Mouse (Mus musculus) heart, embryonic 15.5 days (tissue): ENCODE results near the gene Phldb3. TPM values are rescaled to one million over a fixed set of nuclear protein-coding genes. Genes with fewer than 3 reads are reported as not detected.
A peak's percentile ranks its signal among the peaks of the same experiment; 100 is the strongest.
"Not testable (repeated sequence)": the region's sequence is repeated elsewhere in the genome, so short reads cannot be mapped to it uniquely, and the experiment has no call there.

Source experiments
- ATAC-seq: fragments of 200-750 bp; cut with Nextera tagmentation; replicated peaks from 2 replicates; pipeline ENCODE4 v1.8.0; 2017; ENCODE audit warnings: low read depth, moderate TSS enrichment; ENCODE audit not compliant: insufficient number of reproducible peaks, insufficient read depth, low FRiP score
- H3K27ac ChIP-seq: fragments of 300-500 bp; sonication (generic); 2 replicates; pipeline ENCODE4 v1.5.1; 2015; ENCODE audit warnings: mild to moderate bottlenecking, inconsistent platforms
- H3K27me3 ChIP-seq: fragments of 300-500 bp; sonication (generic); 2 replicates; pipeline ENCODE4 v1.6.1; 2015; ENCODE audit warnings: inconsistent platforms
- H3K36me3 ChIP-seq: fragments of 300-500 bp; sonication (generic); 2 replicates; pipeline ENCODE4 v1.6.1; 2015; ENCODE audit warnings: mild to moderate bottlenecking, inconsistent platforms
- H3K4me1 ChIP-seq: fragments of 300-500 bp; sonication (generic); replicated peaks from 2 replicates; pipeline ENCODE4 v1.6.1; 2015; ENCODE audit warnings: inconsistent platforms
- H3K4me2 ChIP-seq: fragments of 300-500 bp; sonication (generic); 2 replicates; pipeline ENCODE4 v1.6.1; 2015; ENCODE audit warnings: inconsistent platforms, mild to moderate bottlenecking, moderate library complexity
- H3K4me3 ChIP-seq: fragments of 300-500 bp; sonication (generic); 2 replicates; pipeline ENCODE4 v1.5.1; 2015; ENCODE audit warnings: mild to moderate bottlenecking, inconsistent platforms
- H3K9ac ChIP-seq: fragments of 300-500 bp; sonication (generic); 2 replicates; pipeline ENCODE4 v1.6.1; 2015; ENCODE audit warnings: mild to moderate bottlenecking, inconsistent platforms
- H3K9me3 ChIP-seq: fragments of 300-500 bp; sonication (generic); replicated peaks from 2 replicates; pipeline ENCODE4 v1.6.1; 2016; ENCODE audit warnings: inconsistent platforms
- WGBS: fragments of 180-500 bp; shearing (Covaris S2); methylation state at CpG from one replicate; pipeline ENCODE4 v1.1.7; 2015; ENCODE audit warnings: mixed read lengths; 5-methylcytosine and 5-hydroxymethylcytosine counted together
- polyA plus RNA-seq: library from polyadenylated mRNA; unstranded; fragments of >200 nt; fragmentation: Nextera tagmentation; extraction: Ambion mirVana; gene quantifications from 2 replicates; pipeline ENCODE4 v1.2.1, GENCODE M21; 2015

The Phldb3 gene
- polyA plus RNA-seq, 1 experiment from 2014 or later = 0.06 TPM

DNA sequence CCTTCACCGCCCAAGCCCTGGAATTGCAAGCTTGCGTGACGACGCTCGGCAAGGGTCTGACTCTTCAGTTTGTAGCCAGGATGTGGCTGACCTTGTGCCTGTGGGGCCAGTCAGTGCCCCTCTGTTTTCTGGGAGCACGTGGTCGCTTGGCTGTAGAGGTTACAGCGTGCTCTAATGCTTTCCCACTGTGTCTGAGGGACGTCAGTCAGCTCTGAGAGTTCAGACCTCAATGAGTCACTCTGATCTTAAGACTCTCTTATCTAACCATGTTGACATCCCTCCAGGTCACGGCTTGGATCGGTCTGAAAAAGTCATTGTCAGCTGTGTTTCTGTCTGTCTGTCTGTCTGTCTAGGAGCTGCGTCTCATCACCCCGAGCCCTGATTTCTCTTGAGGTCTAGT is 4.3 kb downstream of the Phldb3 start:
- WGBS = 56% methylated on average over 13 of the region's 13 CpGs
- no peak overlapping the region for H3K4me2 ChIP-seq
- H3K4me3 ChIP-seq = no peak overlapping the region
- H3K27ac ChIP-seq = no peak overlapping the region
- H3K4me1 ChIP-seq = peaks cover 23% of the 10 kb centered on the region
- H3K27me3 ChIP-seq = peaks cover 45% of the 10 kb centered on the region
- H3K36me3 ChIP-seq = no peaks in the 10 kb centered on the region
- ATAC-seq = no peak
- no peaks in the 10 kb centered on the region for H3K9me3 ChIP-seq
- H3K9ac ChIP-seq = no peak overlapping the region

GRCm38 (mm10) chr7:24617763-24618162 is 7.2 kb downstream of the Phldb3 start:
- peaks cover 1% of the 10 kb centered on the region; the same call in 1 of the 2 replicates for H3K4me1 ChIP-seq
- no peak overlapping the region for H3K4me2 ChIP-seq
- no peak overlapping the region for H3K27ac ChIP-seq
- no peak overlapping the region for H3K4me3 ChIP-seq
- peaks cover 17% of the 10 kb centered on the region for H3K27me3 ChIP-seq
- no peak overlapping the region for H3K9ac ChIP-seq
- ATAC-seq = no peak
- H3K9me3 ChIP-seq = no peaks in the 10 kb centered on the region
- no peaks in the 10 kb centered on the region for H3K36me3 ChIP-seq
- 71% methylated on average over 8 of the region's 8 CpGs for WGBS

DNA sequence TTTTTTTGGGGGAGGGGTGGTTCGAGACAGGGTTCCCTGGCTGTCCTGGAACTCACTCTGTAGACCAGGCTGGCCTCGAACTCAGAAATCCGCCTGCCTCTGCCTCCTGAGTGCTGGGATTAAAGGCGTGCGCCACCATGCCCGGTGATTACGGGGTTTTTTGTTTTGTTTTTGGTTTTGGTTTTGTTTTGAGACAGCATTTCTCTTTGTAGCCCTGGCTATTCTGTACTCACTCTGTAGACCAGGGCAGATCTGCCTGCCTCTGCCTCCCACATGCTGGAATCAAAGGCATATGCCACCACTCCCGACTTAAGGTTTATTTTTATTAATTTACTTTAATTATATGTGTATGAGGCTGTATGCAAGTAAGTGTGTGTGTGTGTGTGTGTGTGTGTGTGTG is 7.8 kb downstream of the Phldb3 start:
- not testable (repeated sequence) for H3K4me1 ChIP-seq, H3K9me3 ChIP-seq, H3K27ac ChIP-seq, H3K9ac ChIP-seq, ATAC-seq, H3K36me3 ChIP-seq, H3K4me2 ChIP-seq, H3K4me3 ChIP-seq
- 86% methylated on average over 8 of the region's 8 CpGs for WGBS
- H3K27me3 ChIP-seq = peaks cover 10% of the 10 kb centered on the region

DNA sequence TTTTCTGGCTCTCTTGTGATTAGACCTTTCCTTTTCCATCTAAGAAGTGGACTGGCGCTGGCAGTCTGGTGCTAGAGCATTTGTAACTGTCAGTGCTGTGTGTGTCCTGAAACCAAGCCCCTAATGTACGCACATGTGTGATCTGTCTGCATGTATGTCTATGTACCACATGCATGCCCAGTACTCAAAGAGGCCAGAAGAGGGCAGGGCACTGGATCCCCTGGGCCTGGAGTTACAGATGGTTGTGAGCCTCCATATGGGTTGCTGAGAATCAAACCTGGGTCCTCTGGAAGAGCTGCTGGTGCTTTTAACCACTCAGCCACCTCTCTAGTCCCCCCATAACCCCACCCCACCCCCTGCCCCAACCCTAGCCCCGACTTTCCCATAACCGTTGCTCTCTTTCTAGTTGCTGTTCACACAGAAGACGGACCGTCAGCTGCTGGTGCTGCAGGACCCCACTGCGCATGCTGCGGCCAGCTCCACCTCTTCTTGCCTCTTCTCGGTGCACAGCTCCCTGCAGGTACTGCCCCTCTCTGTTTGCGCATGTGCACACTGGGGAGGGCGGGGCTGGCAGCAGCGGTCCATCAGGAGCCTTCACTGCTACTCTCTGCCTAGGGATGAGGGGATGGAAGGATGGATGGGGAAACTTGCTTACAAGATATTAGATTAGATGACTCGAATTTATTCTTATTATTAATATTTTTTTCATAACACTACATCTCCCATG is 9.3 kb downstream of the Phldb3 start:
- H3K9ac ChIP-seq = no peak overlapping the region
- H3K4me1 ChIP-seq = no peaks in the 10 kb centered on the region

DNA sequence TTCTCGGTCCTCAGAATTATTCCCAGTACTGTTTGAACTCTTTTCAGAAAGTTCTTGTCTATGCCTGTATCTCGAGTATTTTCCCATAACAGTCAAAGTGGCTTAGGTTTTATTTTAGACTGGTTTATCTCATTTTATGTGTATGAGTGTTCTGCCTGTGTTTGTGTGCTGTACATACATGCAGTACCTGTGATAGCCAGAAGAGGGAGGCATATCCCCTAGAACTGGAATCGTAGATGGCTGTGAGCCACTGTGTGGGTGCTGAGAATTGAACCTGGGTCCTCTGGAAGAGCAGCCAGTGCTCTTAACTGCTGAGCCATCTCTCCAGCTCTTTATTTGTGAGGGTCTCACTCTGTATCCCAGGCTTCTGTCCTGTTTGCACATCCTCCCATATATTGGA is 10.6 kb downstream of the Phldb3 start:
- no peaks in the 10 kb centered on the region for H3K4me1 ChIP-seq
- no peak overlapping the region for H3K9ac ChIP-seq
- ATAC-seq = no peak
- H3K36me3 ChIP-seq = no peaks in the 10 kb centered on the region
- H3K27ac ChIP-seq = no peak overlapping the region
- WGBS = 77% methylated on average over 3 of the region's 3 CpGs
- no peak overlapping the region for H3K4me3 ChIP-seq
- H3K4me2 ChIP-seq = no peak overlapping the region
- 0 out of 2 replicates have a peak, but pooled peaks cover 5% of the 10 kb centered on the region for H3K27me3 ChIP-seq
- no peaks in the 10 kb centered on the region for H3K9me3 ChIP-seq

More for the DNA sequence above, 9.3 kb downstream of the Phldb3 start:
- no peaks in the 10 kb centered on the region for H3K36me3 ChIP-seq
- H3K27ac ChIP-seq = no peak overlapping the region
- ATAC-seq = no peak
- 55% methylated on average over 13 of the region's 13 CpGs for WGBS
- H3K4me2 ChIP-seq = no peak overlapping the region
- peaks cover 7% of the 10 kb centered on the region; the same call in 1 of the 2 replicates for H3K27me3 ChIP-seq
- H3K4me3 ChIP-seq = no peak overlapping the region
- H3K9me3 ChIP-seq = no peaks in the 10 kb centered on the region

GRCm38 (mm10) chr7:24622967-24623366 is 12.4 kb downstream of the Phldb3 start:
- no peak overlapping the region for H3K9ac ChIP-seq
- no peak overlapping the region for H3K27ac ChIP-seq
- 0 out of 2 replicates have a peak, but pooled peaks cover 5% of the 10 kb centered on the region for H3K27me3 ChIP-seq
- 76% methylated on average over 6 of the region's 6 CpGs for WGBS
- no peaks in the 10 kb centered on the region for H3K36me3 ChIP-seq
- ATAC-seq = no peak
- no peak overlapping the region for H3K4me3 ChIP-seq
- no peaks in the 10 kb centered on the region for H3K9me3 ChIP-seq
- H3K4me1 ChIP-seq = no peaks in the 10 kb centered on the region
- no peak overlapping the region for H3K4me2 ChIP-seq

DNA sequence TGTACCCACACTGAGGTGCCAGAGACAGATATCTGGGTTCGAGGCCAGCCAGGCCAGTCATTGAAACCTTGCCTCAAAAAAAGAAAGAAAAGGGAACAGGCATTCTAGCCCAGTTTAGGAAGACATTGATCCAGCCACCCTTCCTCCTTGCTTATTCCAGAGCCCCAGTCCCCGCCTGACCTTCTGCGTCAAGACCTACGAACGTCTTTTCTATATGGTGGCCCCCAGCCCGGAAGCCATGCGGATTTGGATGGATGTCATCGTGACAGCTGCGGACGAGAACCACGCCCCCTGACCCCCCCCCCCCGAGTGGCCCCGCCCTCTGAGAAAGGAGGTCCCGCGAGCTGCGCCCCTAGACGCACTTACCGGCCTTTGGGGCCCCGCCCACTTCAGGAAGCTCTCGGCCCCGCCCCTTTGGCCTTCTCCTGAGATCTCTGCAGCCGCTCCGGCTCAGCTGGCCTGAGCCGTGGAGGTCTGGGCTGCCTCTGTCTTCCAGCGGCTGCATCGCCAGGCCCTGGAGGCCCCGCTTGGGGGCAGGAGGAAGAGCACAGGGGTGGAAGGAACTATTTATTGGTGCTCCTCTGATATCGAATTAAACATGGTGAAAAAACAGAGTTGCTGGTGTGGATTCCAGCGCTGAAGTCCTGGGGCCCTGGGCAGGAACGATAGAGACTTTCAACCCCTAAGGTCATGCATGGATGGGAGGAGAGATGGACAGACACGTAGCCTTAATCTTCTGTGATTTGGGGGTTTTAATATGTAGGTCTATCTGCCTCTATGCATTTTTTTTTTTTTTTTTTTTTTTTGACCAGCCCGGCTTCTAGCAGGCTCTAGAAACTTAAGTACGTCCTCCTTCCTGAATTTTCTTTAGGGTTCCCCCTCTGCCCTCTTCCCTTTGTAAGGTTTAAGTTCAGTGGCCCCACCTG is 18.4 kb downstream of the Phldb3 start:
- Histone ChIP-seq H3K27me3 (no peaks in the 10 kb centered on the region), H3K4me3 (peak overlapping the region; percentile 40), H3K27ac (0 out of 2 replicates have a peak overlapping the region, but pooled peaks have one; percentile 33), H3K9me3 (no peaks in the 10 kb centered on the region), H3K36me3 (no peaks in the 10 kb centered on the region), H3K4me1 (peaks cover 5% of the 10 kb centered on the region), H3K9ac (peak overlapping the region; percentile 49), H3K4me2 (peak overlapping the region; percentile 69)
- 8% methylated on average over 33 of the region's 33 CpGs for WGBS
- peak; percentile 87 for ATAC-seq

- no peak overlapping the region for H3K27ac ChIP-seq
- ATAC-seq = no peak
- no peaks in the 10 kb centered on the region for H3K36me3 ChIP-seq
- peaks cover 4% of the 10 kb centered on the region; the same call in 1 of the 2 replicates for H3K27me3 ChIP-seq
- H3K9me3 ChIP-seq = no peaks in the 10 kb centered on the region
- peaks cover 5% of the 10 kb centered on the region for H3K4me1 ChIP-seq
- H3K4me2 ChIP-seq = no peak overlapping the region
- 75% methylated on average over 4 of the region's 4 CpGs for WGBS
- H3K4me3 ChIP-seq = no peak overlapping the region
- no peak overlapping the region for H3K9ac ChIP-seq
Observed at GRCm38 (mm10) chr7:24629672-24630071, 19.1 kb downstream of the Phldb3 start.

GRCm38 (mm10) chr7:24630116-24630880 is 19.7 kb downstream of the Phldb3 start:
- no peak overlapping the region for H3K27ac ChIP-seq
- H3K9me3 ChIP-seq = no peaks in the 10 kb centered on the region
- peaks cover 5% of the 10 kb centered on the region for H3K4me1 ChIP-seq
- no peak overlapping the region for H3K4me2 ChIP-seq
- no peak for ATAC-seq
- 80% methylated on average over 10 of the region's 10 CpGs for WGBS
- no peak overlapping the region for H3K4me3 ChIP-seq
- no peaks in the 10 kb centered on the region for H3K36me3 ChIP-seq
- H3K27me3 ChIP-seq = peaks cover 8% of the 10 kb centered on the region; the same call in 1 of the 2 replicates
- no peak overlapping the region for H3K9ac ChIP-seq

DNA sequence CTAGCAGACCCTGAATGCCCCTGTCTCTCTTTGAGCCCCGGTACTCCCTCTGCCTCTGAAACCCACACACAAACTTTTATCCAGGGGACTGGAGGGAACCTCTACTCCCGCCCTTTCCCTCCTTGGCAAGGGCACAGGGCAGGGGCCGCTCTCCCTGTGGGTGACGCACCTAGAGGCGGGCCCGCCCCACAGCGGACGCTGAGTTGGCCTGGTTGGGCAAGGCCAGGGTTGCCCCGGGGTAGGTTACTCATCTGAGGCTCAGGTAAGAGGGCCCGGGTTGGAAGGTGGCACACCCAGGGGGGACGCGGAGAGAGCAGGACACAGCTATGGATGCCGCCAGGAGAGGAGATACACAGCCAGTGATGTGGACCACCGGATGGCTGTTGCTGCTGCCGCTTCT is 25.7 kb downstream of the Phldb3 start, which contains the start of gene Lypd3:
Lypd3 (plus strand) TSS at position 287 of the 400 bp plus-strand sequence.
- 20% methylated on average over 15 of the region's 15 CpGs for WGBS
- no peak for ATAC-seq
- Histone ChIP-seq H3K27ac (no peak within 1 kb of the TSS), H3K4me2 (no peak within 1 kb of the TSS), H3K9ac (no peak within 1 kb of the TSS), H3K27me3 (peaks cover 67% of the 10 kb centered on the region), H3K4me3 (no peak within 1 kb of the TSS; the same call in 1 of the 2 replicates), H3K9me3 (no peaks in the 10 kb centered on the region), H3K4me1 (peaks cover 11% of the 10 kb centered on the region), H3K36me3 (no peaks in the 10 kb centered on the region)

- ATAC-seq = no peak
- Histone ChIP-seq H3K27ac (no peak overlapping the region), H3K4me2 (no peak overlapping the region), H3K9me3 (no peaks in the 10 kb centered on the region), H3K36me3 (no peaks in the 10 kb centered on the region), H3K4me1 (peaks cover 11% of the 10 kb centered on the region), H3K9ac (no peak overlapping the region), H3K4me3 (no peak overlapping the region; the same call in 1 of the 2 replicates), H3K27me3 (peaks cover 73% of the 10 kb centered on the region)
- 3% methylated on average over 18 of the region's 18 CpGs for WGBS
Observed at GRCm38 (mm10) chr7:24637046-24637445, 26.5 kb downstream of the Phldb3 start.
